Mouse (Mus musculus): ENCODE results near the gene Proser3.
A peak's percentile ranks its signal among the peaks of the same experiment; 100 is the strongest.

The Proser3 gene

GRCm38 (mm10) chr7:30552102-30553020, at the start of gene Proser3, which contains the start of gene Hspb6:
TSS of gene Proser3 (minus strand) at chr7:30552299.
TSS of gene Hspb6 (plus strand) at chr7:30552178.
- DNase-seq (ENCODE audit: low spot score in 2 of 2), result peak; percentile 95

- DNase-seq (ENCODE audit: low spot score in 2 of 2), result peak; percentile 67 to 82
Observed at GRCm38 (mm10) chr7:30600651-30601050, 48.6 kb upstream of the Proser3 start.

DNA sequence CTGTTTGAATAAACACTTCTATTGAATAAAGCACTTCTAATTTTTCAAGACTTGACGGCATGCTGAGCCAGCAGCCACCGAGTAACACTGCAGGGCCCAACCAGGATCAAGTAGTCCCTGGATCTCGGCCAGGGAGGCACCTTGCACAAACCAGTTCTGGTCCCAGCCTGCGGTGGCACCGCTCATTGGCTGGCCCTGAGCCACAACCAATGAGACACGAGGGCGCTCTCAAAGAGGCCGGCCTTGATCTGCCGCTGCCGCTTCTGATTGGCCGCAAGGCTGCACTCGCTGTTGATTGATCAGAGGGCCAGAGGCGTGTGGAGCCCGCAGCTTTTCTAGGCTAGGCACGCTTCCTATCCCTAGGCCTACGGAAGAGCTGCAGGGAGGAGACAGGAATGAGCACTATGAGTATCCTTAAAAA, 47.8 kb upstream of the Proser3 start:
- peak; percentile 79 to 92 for DNase-seq (ENCODE audit: low spot score in 2 of 2)

DNA sequence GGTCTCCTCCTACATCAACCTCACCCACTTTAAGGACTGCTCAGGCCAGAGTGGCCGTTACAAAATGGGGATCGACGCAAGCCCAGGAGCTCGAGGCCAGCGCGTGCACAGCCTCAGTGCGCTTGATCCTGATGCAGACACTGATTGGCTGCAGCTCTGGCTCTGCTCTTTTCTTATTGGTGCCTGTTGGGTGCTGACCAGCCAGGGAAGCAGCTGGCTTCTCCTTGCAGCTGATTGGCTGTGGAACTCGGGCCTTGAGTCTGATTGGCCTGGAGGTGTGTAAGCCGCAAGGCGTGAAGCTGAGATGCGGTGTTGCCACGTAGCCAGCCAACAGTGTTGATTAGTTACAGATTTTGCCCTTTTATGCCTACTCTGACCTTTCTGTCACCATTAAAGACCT, 46.7 kb upstream of the Proser3 start, which contains the start of gene Zbtb32:
Gene Zbtb32, minus strand, starts transcription at position 124 of the 400 bp plus-strand sequence.
- no peak for DNase-seq (ENCODE audit: low spot score in 2 of 2)

DNA sequence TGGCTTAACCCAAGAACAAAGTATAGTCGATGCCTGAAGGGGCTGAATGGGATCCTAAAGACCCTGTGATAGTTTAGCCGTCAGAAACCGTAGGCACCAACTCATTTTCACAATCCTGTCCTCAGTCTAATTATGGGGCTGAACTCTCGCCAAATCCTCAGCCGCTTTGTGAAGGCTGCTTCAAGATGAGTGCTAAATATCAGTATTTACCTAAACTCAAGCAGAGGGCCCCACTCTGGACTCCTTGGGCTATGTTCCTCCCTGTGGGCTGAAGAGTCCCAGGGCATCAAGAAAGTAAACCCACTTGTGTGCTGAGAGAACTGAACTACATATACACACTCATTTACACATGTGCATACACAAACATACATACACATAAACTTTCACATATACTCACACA, 44.7 kb upstream of the Proser3 start:
- DNase-seq (ENCODE audit: low spot score in 2 of 2), result no peak

DNA sequence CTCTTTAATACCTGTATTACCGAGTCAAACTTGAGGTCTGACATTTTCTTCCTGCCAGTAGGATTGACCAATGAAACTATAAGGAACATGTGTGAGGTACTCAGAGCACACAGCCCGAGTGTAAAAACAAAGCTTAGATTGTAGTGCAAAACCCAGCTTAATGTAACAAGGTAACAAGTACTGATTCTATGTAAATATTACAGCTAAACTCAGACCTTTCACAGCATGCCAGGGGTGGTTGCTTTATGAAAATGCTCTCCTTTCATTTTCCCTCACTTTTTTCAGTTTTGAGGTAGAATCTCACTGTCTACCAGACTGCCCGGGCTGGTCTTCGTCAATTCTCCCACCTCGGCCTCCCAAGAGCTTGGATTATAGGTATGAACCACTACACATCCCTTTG, 44.0 kb upstream of the Proser3 start:
- no peak for DNase-seq (ENCODE audit: low spot score in 2 of 2)

DNA sequence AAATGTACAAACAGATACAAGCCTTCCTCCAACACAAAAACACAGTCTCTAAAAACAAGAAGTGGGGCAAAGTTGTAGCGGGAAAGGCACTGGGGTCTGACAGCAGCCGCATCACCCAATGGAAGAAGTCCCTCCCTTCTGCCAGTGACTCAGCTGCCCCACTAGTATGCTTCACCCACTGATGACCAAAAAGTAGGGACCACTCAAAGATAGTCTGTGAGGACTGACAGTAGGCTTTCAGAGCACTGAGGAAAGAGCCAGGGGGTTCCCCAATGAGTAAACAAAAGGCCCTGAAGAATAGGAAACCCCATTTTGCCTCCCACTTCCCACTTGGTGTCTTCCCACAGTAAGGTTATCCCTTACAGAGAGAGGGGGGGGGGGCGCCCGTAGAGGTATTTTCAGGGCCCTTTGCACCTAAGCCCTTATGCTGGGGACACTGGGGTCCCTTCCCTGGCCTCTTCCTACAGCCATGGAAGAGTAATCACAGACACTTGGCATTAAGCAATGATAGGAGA, 42.5 kb upstream of the Proser3 start:
- no peak for DNase-seq (ENCODE audit: low spot score in 2 of 2)

GRCm38 (mm10) chr7:30593579-30594509, 41.7 kb upstream of the Proser3 start:
- no peak for DNase-seq (ENCODE audit: low spot score in 2 of 2)

GRCm38 (mm10) chr7:30592772-30593423, 40.8 kb upstream of the Proser3 start:
- DNase-seq (ENCODE audit: low spot score in 2 of 2), result no peak

- no peak for DNase-seq (ENCODE audit: low spot score in 2 of 2)
Observed at GRCm38 (mm10) chr7:30591605-30591951, 39.5 kb upstream of the Proser3 start.

DNA sequence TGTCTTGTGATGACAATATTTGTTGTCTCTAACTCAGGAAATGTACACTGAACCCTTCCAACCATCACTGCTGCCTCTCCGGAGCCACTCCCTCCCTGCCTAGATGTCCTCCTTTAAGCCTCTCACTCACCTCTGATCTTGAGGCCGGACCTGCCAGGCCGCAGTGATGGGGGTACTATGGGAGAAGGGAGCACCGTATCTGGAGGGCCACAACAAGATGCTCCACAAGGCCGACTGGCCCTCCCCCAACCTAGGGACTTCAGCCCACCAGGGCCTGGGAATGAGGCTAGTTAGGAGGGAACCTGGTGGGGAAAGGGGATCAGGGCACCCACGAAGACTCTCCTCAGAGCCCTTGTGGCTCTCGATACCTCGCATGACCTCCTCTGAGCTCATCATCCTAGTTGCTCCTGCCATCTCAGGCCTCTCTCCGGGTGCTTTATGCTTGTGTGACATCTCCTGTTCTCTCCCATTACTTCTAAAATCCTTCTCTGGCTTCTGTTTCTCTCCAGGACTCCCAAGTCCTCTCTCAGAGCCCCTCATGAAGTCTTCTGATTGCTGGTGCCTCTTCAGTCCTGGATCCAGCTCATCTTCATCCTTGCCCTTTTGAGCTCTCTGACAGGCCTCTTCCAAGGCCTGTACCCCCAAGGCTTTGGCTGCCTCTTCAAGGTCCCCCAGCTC, 39.0 kb upstream of the Proser3 start:
- DNase-seq (ENCODE audit: low spot score in 2 of 2), result no peak

DNA sequence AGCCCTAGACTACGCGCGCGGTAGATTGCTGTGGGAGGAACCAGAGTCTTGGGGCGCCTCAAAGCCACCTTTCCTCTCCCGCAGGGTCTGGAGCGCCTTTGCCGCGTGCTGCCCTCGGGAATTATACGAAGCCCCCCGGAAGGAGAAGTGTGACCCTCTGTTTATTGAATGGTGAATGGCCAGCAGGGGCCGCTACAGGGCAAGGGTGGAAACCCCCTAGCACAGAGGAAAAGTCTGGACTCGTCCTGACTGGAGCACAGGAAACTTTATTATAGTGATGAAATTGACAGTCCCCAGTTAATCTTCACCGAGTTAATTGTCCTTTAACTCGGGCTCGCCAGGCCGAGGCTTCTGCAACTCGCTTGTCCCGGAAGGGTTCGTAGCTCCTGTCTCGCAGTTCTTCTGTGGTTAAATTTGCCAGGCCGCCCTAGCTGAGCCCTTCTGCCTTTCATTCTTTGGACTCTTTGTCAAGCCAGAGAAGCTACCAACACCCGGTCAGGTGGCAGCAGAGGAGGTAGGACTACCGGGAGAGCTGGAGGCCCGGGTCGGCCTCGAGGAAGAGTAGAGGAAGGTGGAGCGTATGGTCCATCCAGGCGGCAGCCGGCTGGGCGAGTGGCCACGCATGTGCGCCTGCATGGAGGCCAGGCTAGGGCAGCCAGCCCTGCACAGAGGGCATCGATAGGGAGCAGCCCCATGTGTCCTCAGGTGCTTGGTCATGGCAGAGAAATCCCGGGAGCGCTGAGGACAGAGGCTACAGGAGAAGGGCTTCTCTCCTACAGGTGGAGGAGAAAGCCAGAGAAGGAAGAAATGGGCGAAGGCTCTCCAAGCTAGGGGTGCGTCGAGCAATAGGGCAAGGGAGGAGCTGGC, 37.6 kb upstream of the Proser3 start:
- peak; percentile 82 to 83 for DNase-seq (ENCODE audit: low spot score in 2 of 2)

DNA sequence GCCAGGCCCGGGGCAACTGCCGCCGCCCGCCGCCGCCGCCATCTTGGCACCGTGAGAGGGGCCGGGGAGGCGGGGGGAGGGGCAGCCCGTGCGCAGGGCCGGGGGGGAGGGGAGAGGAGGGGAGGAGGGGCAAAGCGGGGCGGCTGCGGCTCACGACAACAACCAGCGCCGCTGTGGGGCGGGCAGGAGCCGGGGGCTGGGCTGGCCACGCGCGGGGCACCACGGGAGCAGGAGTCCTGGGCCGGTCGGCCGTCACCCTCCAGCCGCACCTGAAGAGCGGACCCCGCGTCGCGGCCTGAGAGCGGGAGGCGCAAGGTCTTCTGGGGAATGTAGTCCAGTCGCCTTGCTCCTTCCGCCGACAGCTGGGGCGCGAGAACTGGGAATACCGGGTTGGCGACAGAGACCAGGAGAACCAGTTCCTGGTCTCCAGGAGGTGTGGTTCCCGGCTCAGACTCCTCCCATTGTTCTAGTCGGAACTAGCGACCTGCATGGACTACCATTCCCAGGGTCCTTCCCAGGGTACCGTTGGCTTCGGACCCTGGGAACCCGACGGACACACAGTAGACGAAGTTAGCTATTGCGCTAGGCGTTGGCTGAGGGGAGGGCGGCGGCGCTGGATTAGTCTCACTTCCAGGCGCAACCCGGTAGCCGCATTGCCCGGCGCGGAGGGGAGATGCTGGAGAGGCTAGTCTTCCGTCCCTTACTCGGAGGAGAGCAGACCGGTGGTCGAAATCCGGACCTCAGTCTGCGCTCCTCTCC, 36.8 kb upstream of the Proser3 start, which contains the start of gene Kmt2b:
Gene Kmt2b, minus strand, starts transcription at position 51 of the 759 bp plus-strand sequence.
- peak; percentile 95 to 98 for DNase-seq (ENCODE audit: low spot score in 2 of 2)

DNA sequence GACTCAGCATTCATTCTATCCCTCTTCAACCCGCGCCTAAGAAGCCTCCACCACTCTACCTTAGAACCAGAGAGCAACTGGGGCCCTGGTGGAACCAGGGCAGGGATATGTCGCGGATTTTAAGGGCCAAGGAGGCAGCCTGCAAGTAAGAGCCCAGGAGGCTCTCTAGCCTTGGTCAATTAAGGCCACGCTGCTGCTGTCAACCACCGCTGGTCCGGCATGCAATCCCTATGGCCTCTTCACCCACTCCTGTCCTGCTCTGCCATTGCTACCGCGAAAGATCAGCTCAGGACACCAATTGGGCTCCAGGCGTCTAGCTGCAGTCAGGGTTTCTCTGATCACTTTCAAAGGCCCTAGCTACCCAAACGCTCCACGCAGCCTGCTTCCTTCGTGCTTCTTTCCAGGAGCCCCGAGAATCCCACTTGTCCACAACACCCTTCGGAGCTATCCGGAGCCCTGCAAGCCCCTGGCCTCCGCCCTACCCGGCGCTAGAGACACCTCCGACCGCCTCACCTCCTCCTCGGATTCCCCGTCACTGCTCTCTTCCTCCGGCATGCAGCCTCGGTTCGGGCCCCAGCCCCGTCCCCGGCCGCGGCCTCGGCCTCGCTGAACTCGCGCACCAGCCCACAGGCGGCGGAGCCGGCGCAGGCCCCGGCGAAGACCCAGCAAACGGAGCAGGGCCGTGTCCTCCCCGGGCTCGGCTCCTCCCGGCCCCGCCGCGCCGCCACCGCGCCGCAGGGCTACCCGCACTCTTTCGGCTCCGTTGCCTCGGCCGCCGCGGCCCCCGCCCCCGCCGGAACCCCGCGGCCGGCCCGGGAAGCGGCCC, 36.0 kb upstream of the Proser3 start:
- peak; percentile 36 to 38 for DNase-seq (ENCODE audit: low spot score in 2 of 2)

DNA sequence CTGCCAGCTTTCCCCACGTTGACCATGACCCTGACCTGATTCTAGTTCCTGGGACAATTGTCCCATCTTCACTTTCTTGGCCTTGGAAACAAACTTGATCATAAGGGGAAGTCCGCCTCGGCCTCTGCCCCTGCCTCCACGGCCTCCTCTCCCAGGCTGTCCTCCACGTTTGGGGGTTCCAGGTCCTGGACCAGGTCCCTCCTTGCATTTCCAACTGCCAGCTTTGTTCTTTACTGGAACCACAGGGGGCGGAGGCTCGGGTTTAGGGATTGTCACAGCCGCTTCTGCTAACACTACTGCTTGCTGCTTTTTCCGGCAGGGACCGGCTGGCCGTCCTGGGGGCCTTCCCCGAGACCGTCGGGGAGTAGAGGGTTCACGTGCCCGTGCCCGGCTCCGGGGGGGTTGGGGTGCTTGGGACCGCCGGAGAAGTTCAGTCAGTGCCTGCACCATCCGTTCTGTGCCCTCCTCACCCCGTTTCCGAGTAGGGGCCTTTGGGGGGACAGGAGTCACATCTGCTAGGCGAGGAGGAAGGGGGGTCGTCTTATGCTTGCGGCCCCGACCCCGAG, 34.4 kb upstream of the Proser3 start:
- DNase-seq (ENCODE audit: low spot score in 2 of 2), result no peak

- DNase-seq (ENCODE audit: low spot score in 2 of 2), result no peak
Observed at GRCm38 (mm10) chr7:30585170-30585569, 33.1 kb upstream of the Proser3 start.

- no peak for DNase-seq (ENCODE audit: low spot score in 2 of 2)
Observed at GRCm38 (mm10) chr7:30584339-30584738, 32.2 kb upstream of the Proser3 start.

GRCm38 (mm10) chr7:30581547-30581946, 29.4 kb upstream of the Proser3 start:
- DNase-seq (ENCODE audit: low spot score in 2 of 2), result no peak

Data from urinary bladder, postnatal 36 days (tissue).